Mouse (Mus musculus): ENCODE data around the gene Ciao2b. TPM values are rescaled to one million over a fixed set of nuclear protein-coding genes. Genes with fewer than 3 reads are reported as not detected.

The Ciao2b gene
- polyA plus RNA-seq, 1 experiment from 2014 or later: 65.0 TPM

GRCm38 (mm10) chr8:104632486-104632885, 9.3 kb downstream of the Ciao2b start:
- WGBS (ENCODE audit: insufficient replicate concordance): 56% methylated on average over 6 of the region's 6 CpGs
- no peaks in the 10 kb centered on the region for H3K9me3 ChIP-seq (replicated peaks)
- H3K4me1 ChIP-seq (replicated peaks): peaks cover 21% of the 10 kb centered on the region
- H3K9ac ChIP-seq: no peak overlapping the region
- H3K27ac ChIP-seq: no peak overlapping the region
- no peak overlapping the region for H3K4me2 ChIP-seq
- DNase-seq: no peak
- no peak for ATAC-seq (ENCODE audit: low read depth)
- H3K27me3 ChIP-seq: peaks cover 30% of the 10 kb centered on the region
- no peak overlapping the region for H3K4me3 ChIP-seq (replicated peaks)
- 0 out of 2 replicates have a peak, but pooled peaks cover 2% of the 10 kb centered on the region for H3K36me3 ChIP-seq

GRCm38 (mm10) chr8:104631975-104632374, 9.8 kb downstream of the Ciao2b start:
- H3K4me1 ChIP-seq (replicated peaks): peaks cover 21% of the 10 kb centered on the region
- H3K4me2 ChIP-seq: peak overlapping the region; percentile 56; the same call in 1 of the 2 replicates
- DNase-seq: no peak
- no peaks in the 10 kb centered on the region for H3K9me3 ChIP-seq (replicated peaks)
- peaks cover 30% of the 10 kb centered on the region for H3K27me3 ChIP-seq
- H3K27ac ChIP-seq: no peak overlapping the region
- H3K4me3 ChIP-seq (replicated peaks): no peak overlapping the region
- H3K9ac ChIP-seq: no peak overlapping the region
- 30% methylated on average over 5 of the region's 5 CpGs for WGBS (ENCODE audit: insufficient replicate concordance)
- no peak for ATAC-seq (ENCODE audit: low read depth)
- H3K36me3 ChIP-seq: no peaks in the 10 kb centered on the region

GRCm38 (mm10) chr8:104630981-104631663, 10.6 kb downstream of the Ciao2b start, which contains the start of gene Rrad:
TSS of gene Rrad (minus strand) at chr8:104631327.
- DNase-seq (no peak), ATAC-seq (ENCODE audit: low read depth) (peak; percentile 24)
- WGBS (ENCODE audit: insufficient replicate concordance): under 1% methylated on average over 24 of the region's 28 CpGs
- H3K27ac ChIP-seq: no peak within 1 kb of the TSS
- peak within 1 kb of the TSS; percentile 30 for H3K4me3 ChIP-seq (replicated peaks)
- no peak within 1 kb of the TSS for H3K9ac ChIP-seq
- no peaks in the 10 kb centered on the region for H3K36me3 ChIP-seq
- H3K4me1 ChIP-seq (replicated peaks): peaks cover 21% of the 10 kb centered on the region
- H3K4me2 ChIP-seq: peak within 1 kb of the TSS; percentile 56
- no peaks in the 10 kb centered on the region for H3K9me3 ChIP-seq (replicated peaks)
- peaks cover 30% of the 10 kb centered on the region for H3K27me3 ChIP-seq

- H3K4me2 ChIP-seq: peak overlapping the region; percentile 56
- WGBS (ENCODE audit: insufficient replicate concordance): 2% methylated on average over 36 of the region's 36 CpGs
- no peaks in the 10 kb centered on the region for H3K9me3 ChIP-seq (replicated peaks)
- DNase-seq (no peak), ATAC-seq (ENCODE audit: low read depth) (0 out of 2 replicates have a peak, but pooled peaks have one; percentile 22)
- H3K9ac ChIP-seq: no peak overlapping the region
- no peak overlapping the region for H3K27ac ChIP-seq
- peaks cover 21% of the 10 kb centered on the region for H3K4me1 ChIP-seq (replicated peaks)
- no peaks in the 10 kb centered on the region for H3K36me3 ChIP-seq
- H3K27me3 ChIP-seq: peaks cover 30% of the 10 kb centered on the region
- peak overlapping the region; percentile 30 for H3K4me3 ChIP-seq (replicated peaks)
Measured at GRCm38 (mm10) chr8:104630574-104630973, 11.2 kb downstream of the Ciao2b start.

- H3K4me1 ChIP-seq (replicated peaks): peaks cover 21% of the 10 kb centered on the region
- DNase-seq: no peak
- WGBS (ENCODE audit: insufficient replicate concordance): 25% methylated on average over 8 of the region's 8 CpGs
- H3K27me3 ChIP-seq: peaks cover 30% of the 10 kb centered on the region
- no peaks in the 10 kb centered on the region for H3K9me3 ChIP-seq (replicated peaks)
- no peak overlapping the region for H3K27ac ChIP-seq
- no peak overlapping the region for H3K9ac ChIP-seq
- ATAC-seq (ENCODE audit: low read depth): no peak
- peak overlapping the region; percentile 30; the same call in 1 of the 2 replicates for H3K4me3 ChIP-seq (replicated peaks)
- no peaks in the 10 kb centered on the region for H3K36me3 ChIP-seq
- H3K4me2 ChIP-seq: peak overlapping the region; percentile 56
Measured at GRCm38 (mm10) chr8:104630111-104630479, 11.7 kb downstream of the Ciao2b start.

GRCm38 (mm10) chr8:104629306-104630110, 12.3 kb downstream of the Ciao2b start:
- no peak for DNase-seq
- Histone ChIP-seq H3K4me3 (replicated peaks) (no peak overlapping the region), H3K4me2 (no peak overlapping the region), H3K4me1 (replicated peaks) (peaks cover 21% of the 10 kb centered on the region), H3K36me3 (no peaks in the 10 kb centered on the region), H3K27ac (no peak overlapping the region), H3K9ac (no peak overlapping the region), H3K9me3 (replicated peaks) (no peaks in the 10 kb centered on the region), H3K27me3 (peaks cover 30% of the 10 kb centered on the region)
- WGBS (ENCODE audit: insufficient replicate concordance): 55% methylated on average over 22 of the region's 22 CpGs
- ATAC-seq (ENCODE audit: low read depth): peak; percentile 26; the same call in 1 of the 2 replicates

GRCm38 (mm10) chr8:104628402-104628801, 13.4 kb downstream of the Ciao2b start:
- no peaks in the 10 kb centered on the region for H3K36me3 ChIP-seq
- no peak for DNase-seq
- no peak overlapping the region for H3K9ac ChIP-seq
- 87% methylated on average over 21 of the region's 21 CpGs for WGBS (ENCODE audit: insufficient replicate concordance)
- H3K9me3 ChIP-seq (replicated peaks): no peaks in the 10 kb centered on the region
- H3K27ac ChIP-seq: no peak overlapping the region
- H3K27me3 ChIP-seq: peaks cover 30% of the 10 kb centered on the region
- H3K4me2 ChIP-seq: no peak overlapping the region
- peaks cover 21% of the 10 kb centered on the region for H3K4me1 ChIP-seq (replicated peaks)
- ATAC-seq (ENCODE audit: low read depth): no peak
- H3K4me3 ChIP-seq (replicated peaks): no peak overlapping the region

- 44% methylated on average over 4 of the region's 4 CpGs for WGBS (ENCODE audit: insufficient replicate concordance)
- no peaks in the 10 kb centered on the region for H3K36me3 ChIP-seq
- no peak for ATAC-seq (ENCODE audit: low read depth)
- H3K4me2 ChIP-seq: no peak overlapping the region
- H3K4me1 ChIP-seq (replicated peaks): peaks cover 20% of the 10 kb centered on the region
- H3K27me3 ChIP-seq: peaks cover 27% of the 10 kb centered on the region
- DNase-seq: no peak
- H3K4me3 ChIP-seq (replicated peaks): no peak overlapping the region
- no peak overlapping the region for H3K9ac ChIP-seq
- no peak overlapping the region for H3K27ac ChIP-seq
- H3K9me3 ChIP-seq (replicated peaks): no peaks in the 10 kb centered on the region
Measured at GRCm38 (mm10) chr8:104627065-104627740, 14.6 kb downstream of the Ciao2b start.

- no peaks in the 10 kb centered on the region for H3K9me3 ChIP-seq (replicated peaks)
- no peak within 1 kb of the TSS for H3K9ac ChIP-seq
- no peaks in the 10 kb centered on the region for H3K36me3 ChIP-seq
- no peak for DNase-seq
- H3K4me3 ChIP-seq (replicated peaks): no peak within 1 kb of the TSS
- no peaks in the 10 kb centered on the region for H3K27me3 ChIP-seq
- H3K4me2 ChIP-seq: no peak within 1 kb of the TSS
- 62% methylated on average over 6 of the region's 6 CpGs for WGBS (ENCODE audit: insufficient replicate concordance)
- ATAC-seq (ENCODE audit: low read depth): no peak
- no peak within 1 kb of the TSS for H3K27ac ChIP-seq
- no peaks in the 10 kb centered on the region for H3K4me1 ChIP-seq (replicated peaks)
Measured at GRCm38 (mm10) chr8:104624161-104624560, 17.6 kb downstream of the Ciao2b start, which contains the start of gene Cdh16. TSS of gene Cdh16 (minus strand) at chr8:104624396.

GRCm38 (mm10) chr8:104620765-104621164, 21.0 kb downstream of the Ciao2b start:
- no peak overlapping the region for H3K4me2 ChIP-seq
- no peak for ATAC-seq (ENCODE audit: low read depth)
- H3K9me3 ChIP-seq (replicated peaks): no peaks in the 10 kb centered on the region
- no peak overlapping the region for H3K27ac ChIP-seq
- H3K4me3 ChIP-seq (replicated peaks): no peak overlapping the region
- no peak overlapping the region for H3K9ac ChIP-seq
- 41% methylated on average over 5 of the region's 5 CpGs for WGBS (ENCODE audit: insufficient replicate concordance)
- H3K4me1 ChIP-seq (replicated peaks): no peaks in the 10 kb centered on the region
- DNase-seq: no peak
- no peaks in the 10 kb centered on the region for H3K36me3 ChIP-seq
- H3K27me3 ChIP-seq: no peaks in the 10 kb centered on the region

- no peak overlapping the region for H3K27ac ChIP-seq
- 39% methylated on average over 4 of the region's 4 CpGs for WGBS (ENCODE audit: insufficient replicate concordance)
- DNase-seq: no peak
Measured at GRCm38 (mm10) chr8:104613119-104613518, 28.6 kb downstream of the Ciao2b start.

More at GRCm38 (mm10) chr8:104613119-104613518, 28.6 kb downstream of the Ciao2b start:
- H3K36me3 ChIP-seq: no peaks in the 10 kb centered on the region
- H3K9me3 ChIP-seq (replicated peaks): no peaks in the 10 kb centered on the region
- no peaks in the 10 kb centered on the region for H3K4me1 ChIP-seq (replicated peaks)
- no peak for ATAC-seq (ENCODE audit: low read depth)
- no peak overlapping the region for H3K4me2 ChIP-seq
- no peak overlapping the region for H3K4me3 ChIP-seq (replicated peaks)
- H3K27me3 ChIP-seq: no peaks in the 10 kb centered on the region
- no peak overlapping the region for H3K9ac ChIP-seq

Measured in liver, embryonic 13.5 days (tissue).